Mouse (Mus musculus) heart, postnatal 36 days (tissue): ENCODE results near the gene Ubtd1. TPM values are rescaled to one million over a fixed set of nuclear protein-coding genes. Genes with fewer than 3 reads are reported as not detected.

Experiments
- DNase-seq, 2 experiments: peaks; one replicate each; pipeline ENCODE4 v3.0.0; 2021 to 2022
- intact Hi-C: fragments of 180-260 bp; cut with DNase I; formaldehyde crosslinking; loops from one replicate; pipeline ENCODE4 v1.15.1; 2025
- total RNA-seq, 2 experiments: library from RNA; stranded (reverse); gene quantifications; 2 replicates each; pipeline ENCODE4 v1.2.3; 2021

Ubtd1 gene
- total RNA-seq, result 10 to 100 TPM; 19.6 to 21.2 TPM

- DNase-seq, result no peak
- intact Hi-C loops, result no loop called here
Measured at GRCm38 (mm10) chr19:41981595-41981927, at the start of gene Ubtd1. Ubtd1 (plus strand) TSS chr19:41981763.

GRCm38 (mm10) chr19:41932686-41933085, 48.9 kb upstream of the Ubtd1 start:
- DNase-seq, result no peak

GRCm38 (mm10) chr19:41933179-41934086, 48.1 kb upstream of the Ubtd1 start, which contains the start of the genes Exosc1 and Zdhhc16:
Exosc1 (minus strand) TSS chr19:41933423.
Zdhhc16 (plus strand) TSS chr19:41933480.
- peak; percentile 97 to 98 for DNase-seq
- intact Hi-C loops, result loop anchor here (1.0 to 10.0 kb wide), 3 partner anchors 21 to 91 kb away; no protein-coding TSS in a partner anchor

More at GRCm38 (mm10) chr19:41932686-41933085, 48.9 kb upstream of the Ubtd1 start:
- intact Hi-C loops, result loop anchor here (1.0 to 10.0 kb wide), 3 partner anchors 20 to 92 kb away; no protein-coding TSS in a partner anchor

- no peak for DNase-seq
- intact Hi-C loops, result loop anchor here (10.0 kb wide), 1 partner anchor 91 kb away; no protein-coding TSS in a partner anchor
Measured at GRCm38 (mm10) chr19:41934124-41934523, 47.4 kb upstream of the Ubtd1 start.

DNA sequence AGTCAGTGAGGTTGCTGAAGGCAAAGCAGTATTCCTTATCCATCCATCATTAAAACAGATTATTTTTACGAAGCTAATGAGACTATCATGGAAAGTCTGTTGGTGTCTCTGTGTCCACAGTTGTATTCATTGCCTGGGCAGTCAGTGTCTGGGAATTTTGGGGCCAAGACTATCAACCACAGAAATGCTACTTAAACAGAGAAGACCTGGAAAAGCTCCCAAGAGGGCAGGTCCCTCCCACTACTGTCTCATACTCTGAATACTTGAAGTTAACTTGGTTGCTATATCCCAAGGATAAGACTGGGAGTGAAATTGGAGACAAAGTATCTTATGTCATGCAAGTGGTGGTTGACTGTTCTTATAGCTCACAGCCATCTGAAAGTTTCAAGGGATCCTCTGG, 45.6 kb upstream of the Ubtd1 start:
- intact Hi-C loops, result loop anchor here (10.0 kb wide), 1 partner anchor 89 kb away; no protein-coding TSS in a partner anchor
- no peak for DNase-seq

- no peak for DNase-seq
- intact Hi-C loops, result loop anchor here (10.0 kb wide), 1 partner anchor 86 kb away; no protein-coding TSS in a partner anchor
Measured at GRCm38 (mm10) chr19:41938539-41938938, 43.0 kb upstream of the Ubtd1 start.

DNA sequence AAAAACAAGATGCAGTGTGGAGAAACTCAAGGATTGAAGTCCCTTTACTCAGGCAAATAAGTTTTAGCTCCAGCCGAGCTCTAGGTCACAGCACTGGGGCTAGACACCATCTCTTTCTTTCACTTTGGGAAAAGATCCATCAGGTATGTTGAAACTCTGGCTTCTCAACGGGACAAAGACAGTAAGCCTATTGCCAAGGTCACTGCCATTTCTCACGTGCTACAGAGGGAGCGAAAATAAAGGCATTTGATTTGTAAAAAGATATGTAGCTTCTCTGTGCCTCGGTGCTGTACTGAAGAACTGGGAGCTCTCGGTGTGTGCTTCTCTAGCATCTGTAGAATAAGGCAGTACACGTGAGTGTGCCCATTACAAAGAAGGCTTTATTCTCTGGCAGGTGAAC, 37.7 kb upstream of the Ubtd1 start:
- intact Hi-C loops, result no loop called here
- no peak for DNase-seq

DNA sequence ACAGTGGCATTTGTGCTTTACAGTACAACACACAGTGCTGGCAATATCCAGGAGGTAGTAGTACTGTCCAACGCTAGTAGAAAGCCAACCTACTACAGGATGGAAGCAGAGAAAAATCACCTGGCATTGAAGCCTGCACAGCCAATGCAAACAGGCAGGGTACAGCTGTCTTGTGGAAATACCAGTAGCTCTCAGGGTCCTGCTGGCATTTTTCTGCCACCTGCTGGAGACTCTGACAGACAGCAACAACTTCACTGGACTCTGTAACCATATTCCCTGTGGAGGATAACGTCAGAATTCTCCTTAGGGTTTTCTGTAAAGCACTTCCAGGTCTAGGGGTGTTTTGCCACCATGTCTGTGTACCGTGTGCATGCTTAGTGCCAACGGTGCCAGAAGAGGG, 29.3 kb upstream of the Ubtd1 start:
- no peak for DNase-seq
- intact Hi-C loops, result no loop called here

DNA sequence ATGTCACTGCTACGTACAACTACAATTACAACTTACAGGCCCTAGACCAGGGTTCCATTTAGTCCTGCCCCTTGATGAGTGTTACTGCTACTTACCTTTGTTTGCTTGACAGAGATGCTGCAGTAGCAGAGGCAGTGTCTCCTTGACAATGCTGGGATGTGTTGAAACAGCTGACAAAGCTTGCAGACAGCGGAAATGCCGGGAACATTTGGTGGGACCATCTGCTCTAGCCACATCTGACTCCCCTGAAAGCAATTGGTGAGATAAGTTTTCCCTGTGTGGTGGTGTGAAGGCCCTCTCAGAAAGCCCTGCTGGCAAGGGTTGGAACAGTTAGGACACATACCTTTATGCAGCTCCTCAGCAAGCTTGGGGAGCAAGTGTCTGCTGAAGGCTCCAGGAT, 28.0 kb upstream of the Ubtd1 start:
- intact Hi-C loops, result no loop called here
- no peak for DNase-seq

- intact Hi-C loops, result no loop called here
- DNase-seq, result no peak
Measured at GRCm38 (mm10) chr19:41969618-41970017, 11.9 kb upstream of the Ubtd1 start.

DNA sequence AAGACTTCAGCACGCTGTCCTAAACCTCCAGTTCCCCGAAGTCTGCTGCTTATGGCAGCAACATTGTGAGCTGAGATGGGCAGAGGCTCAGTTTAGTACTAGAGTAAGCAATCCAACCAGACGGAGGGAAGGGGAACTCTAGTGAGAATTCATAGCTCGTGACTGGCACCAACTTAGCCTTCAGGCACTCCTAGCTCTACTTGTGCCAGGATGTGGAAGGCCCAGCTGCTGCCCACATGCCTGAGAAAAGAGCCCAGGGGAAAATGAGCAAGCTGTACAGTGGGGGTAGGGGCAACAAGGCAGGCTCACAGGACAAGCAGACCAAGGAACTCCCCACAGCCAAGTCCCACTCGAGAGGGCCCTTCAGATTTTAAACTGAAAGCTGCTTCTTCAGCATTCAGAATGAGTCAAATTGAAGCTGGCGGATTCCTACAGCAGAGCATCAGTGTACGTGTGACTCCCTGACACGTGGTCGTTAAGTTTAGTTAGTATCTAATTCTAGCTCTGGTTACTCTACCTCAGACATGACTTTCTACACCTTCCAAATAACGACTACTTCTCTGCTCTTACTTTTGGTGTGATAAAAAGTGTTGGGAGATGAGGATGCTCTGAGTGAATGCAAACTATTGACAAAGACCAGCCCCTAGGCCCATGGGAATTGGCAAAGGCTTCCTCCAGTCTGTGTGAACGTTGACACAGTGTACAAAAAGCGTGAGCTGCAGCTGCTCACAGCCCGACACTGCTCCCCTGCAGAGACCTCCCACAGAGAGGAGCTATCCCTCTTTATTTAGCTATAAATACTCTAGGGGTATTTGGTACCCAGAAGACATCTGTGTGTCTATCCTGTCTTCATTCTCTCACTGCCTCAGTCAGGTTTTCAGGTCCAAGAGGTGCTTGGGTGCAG, 7.4 kb upstream of the Ubtd1 start:
- intact Hi-C loops, result no loop called here

GRCm38 (mm10) chr19:41980422-41980818, 1.1 kb upstream of the Ubtd1 start:
- DNase-seq, result no peak
- intact Hi-C loops, result loop anchor here (1.0 kb wide), 1 partner anchor 46 kb away; no protein-coding TSS in a partner anchor

More for the DNA sequence above, 7.4 kb upstream of the Ubtd1 start:
- no peak for DNase-seq

GRCm38 (mm10) chr19:41980819-41981594, 556 bp upstream of the Ubtd1 start, which contains the start of gene Mms19:
Mms19 (minus strand) TSS chr19:41981157.
- DNase-seq, result peak; percentile 98 to 100
- intact Hi-C loops, result loop anchor here (1.0 kb wide), 1 partner anchor 45 kb away; no protein-coding TSS in a partner anchor

DNA sequence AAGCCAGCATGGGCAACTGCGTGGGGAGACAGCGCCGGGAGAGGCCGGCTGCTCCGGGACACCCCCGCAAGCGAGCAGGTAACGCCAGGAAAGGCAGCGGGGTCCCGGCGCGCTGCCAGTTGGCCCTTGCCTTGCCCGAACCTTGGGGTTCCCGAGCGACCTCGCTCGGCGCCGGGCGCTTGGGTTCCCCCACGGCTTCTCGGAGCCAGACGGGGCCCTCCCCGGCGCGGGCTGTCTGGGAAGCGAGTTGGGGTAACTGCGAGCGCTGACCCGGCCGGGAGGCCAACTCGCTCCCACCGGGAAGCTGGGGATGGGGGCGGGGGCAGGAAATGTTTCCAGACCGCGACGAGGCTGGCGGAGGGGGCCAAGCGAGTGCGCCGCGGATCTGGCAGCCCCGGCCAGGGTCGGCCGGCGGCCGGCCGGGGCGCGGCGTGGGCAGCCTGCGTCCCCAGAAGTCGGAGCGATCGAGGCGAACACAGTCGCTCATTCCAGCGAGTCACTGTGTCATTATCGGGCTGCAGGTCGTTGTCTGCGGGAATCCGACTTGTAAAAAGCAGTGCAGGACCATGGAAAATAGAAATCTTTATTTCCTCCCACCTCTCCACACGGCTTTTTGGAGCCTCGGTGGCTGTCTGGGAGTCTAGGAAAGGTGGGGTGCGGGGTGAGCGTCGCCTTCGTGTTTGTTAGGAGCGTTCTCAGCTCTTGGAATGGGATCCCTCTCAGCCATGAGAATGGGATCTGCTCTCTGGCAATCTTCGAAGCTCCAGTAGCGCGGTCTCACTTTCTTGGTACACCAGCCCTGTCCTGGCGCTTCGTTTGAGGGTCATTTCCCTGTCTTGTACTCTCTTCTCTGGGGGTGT, 598 bp downstream of the Ubtd1 start:
- DNase-seq, result peak in 1 of 2 experiments; percentile 77
- intact Hi-C loops, result loop anchor here (2.0 kb wide), 1 partner anchor 35 kb away; no protein-coding TSS in a partner anchor

- DNase-seq, result peak in 1 of 2 experiments; percentile 41
Measured at GRCm38 (mm10) chr19:41982791-41983150, 1.2 kb downstream of the Ubtd1 start.

DNA sequence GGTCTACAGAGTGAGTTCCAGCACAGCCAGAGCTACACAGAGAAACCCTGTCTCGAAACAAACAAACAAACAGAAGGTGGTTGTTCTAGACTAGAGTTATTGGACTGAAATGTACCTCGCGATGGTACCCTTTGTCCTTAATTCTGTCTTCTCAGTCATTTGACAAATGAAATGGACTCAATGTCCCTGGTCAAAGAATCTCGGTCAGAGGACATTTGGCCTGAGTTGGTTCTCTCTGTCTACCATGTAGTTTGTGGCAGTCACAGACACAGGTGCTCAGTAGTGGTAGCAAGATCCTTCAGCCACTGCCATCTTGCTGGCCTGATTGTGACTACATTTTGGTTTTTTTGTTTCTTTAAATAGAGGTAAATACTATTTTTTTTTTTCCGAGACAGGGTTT, 4.4 kb downstream of the Ubtd1 start:
- intact Hi-C loops, result no loop called here
- DNase-seq, result no peak

More at GRCm38 (mm10) chr19:41982791-41983150, 1.2 kb downstream of the Ubtd1 start:
- intact Hi-C loops, result loop anchor here (2.0 kb wide), 1 partner anchor 34 kb away; no protein-coding TSS in a partner anchor

DNA sequence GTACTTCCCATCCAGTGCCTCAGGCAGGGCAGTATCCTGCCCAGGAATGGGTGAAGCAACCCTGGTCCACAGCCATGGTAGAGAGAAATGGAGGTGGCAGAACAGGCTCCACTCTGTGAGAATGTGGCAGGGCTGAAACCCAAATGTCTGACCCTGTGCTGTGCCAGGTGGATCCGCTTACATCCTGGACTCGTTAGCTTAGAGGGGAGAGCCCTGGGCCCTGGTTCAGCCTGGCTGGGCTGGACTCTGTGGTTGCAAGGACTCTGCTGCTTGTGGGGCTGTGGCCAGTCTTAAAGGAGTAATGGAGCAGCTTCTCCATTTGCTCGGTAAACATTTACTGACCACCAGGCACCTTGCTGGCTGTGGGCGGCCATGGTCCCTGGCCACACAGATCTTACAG, 5.6 kb downstream of the Ubtd1 start:
- no peak for DNase-seq
- intact Hi-C loops, result no loop called here

GRCm38 (mm10) chr19:41989810-41990209, 8.2 kb downstream of the Ubtd1 start:
- DNase-seq, result no peak

More at GRCm38 (mm10) chr19:41989810-41990209, 8.2 kb downstream of the Ubtd1 start:
- intact Hi-C loops, result no loop called here
